In the genomic region with DNA sequence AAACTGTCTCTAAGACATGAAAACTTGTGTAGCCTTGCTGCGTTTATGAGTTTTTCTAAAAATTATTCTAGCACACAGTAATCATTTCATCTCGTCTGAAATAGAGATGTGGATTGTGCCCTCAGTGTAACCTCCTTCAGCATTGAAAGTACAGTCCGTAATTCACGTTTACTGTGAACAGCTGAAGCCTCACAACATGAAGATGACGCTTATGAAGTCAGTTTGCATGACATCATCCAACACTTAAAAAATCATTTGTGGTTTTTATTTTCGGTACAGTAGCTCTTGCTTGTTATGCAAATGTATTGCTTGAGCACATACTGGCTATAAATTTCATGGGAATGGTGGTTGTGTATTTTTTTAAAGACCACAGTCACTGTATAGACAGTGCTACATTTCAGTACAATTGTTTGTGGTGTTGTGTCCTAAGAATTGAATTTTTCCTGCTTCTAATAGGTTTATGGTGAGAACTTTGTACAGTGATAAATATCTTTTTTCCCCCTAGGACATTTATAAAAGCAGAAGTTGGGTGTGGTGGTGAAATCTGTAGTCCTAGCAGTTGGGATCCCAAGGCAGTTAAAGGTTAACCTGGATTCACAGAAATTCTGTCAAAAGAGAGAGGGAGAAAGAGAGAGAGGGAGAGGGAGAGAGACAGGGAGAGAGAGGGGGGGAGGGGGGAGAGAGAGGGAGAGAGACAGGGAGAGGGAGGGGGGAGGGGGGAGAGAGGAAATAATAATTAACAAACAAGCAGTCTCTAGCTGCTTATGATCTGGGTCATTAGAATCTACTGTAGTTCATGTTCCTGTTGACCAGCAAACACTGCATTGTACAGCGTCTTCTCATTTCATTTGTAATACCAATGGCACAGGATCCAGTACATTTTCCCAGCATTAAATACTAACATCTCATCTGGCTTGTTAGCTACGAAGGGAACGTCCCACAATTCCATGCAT, we compare ENCODE assay signal across 14 mouse cellular contexts.
"Had no signal": no experiment of that assay in that cellular context is flagged by ENCODE, and none has a peak within 500 bp of the region (broad histone marks: within the 10 kb centered on the region; RNA-seq: fewer than 3 reads in every experiment).

No protein-coding gene starts in this region.

- H3K36me3 ChIP-seq: limb, embryonic 12.5 days; midbrain, embryonic 12.5 days; neural tube, embryonic 13.5 days had no signal

- H3K27me3 ChIP-seq: limb, embryonic 12.5 days; midbrain, embryonic 12.5 days; neural tube, embryonic 13.5 days had no signal

- H3K9me3 ChIP-seq: limb, embryonic 12.5 days; midbrain, embryonic 12.5 days; neural tube, embryonic 13.5 days had no signal

- H3K4me3 ChIP-seq: layer of hippocampus, adult 2 months; limb, embryonic 12.5 days; midbrain, embryonic 12.5 days; neural tube, embryonic 13.5 days had no signal

- H3K4me2 ChIP-seq: limb, embryonic 12.5 days; lung, embryonic 14.5 days; midbrain, embryonic 12.5 days; neural tube, embryonic 13.5 days had no signal

- ATAC-seq: midbrain, embryonic 16.5 days had no signal

- H3K4me1 ChIP-seq: limb, embryonic 12.5 days; midbrain, embryonic 12.5 days; neural tube, embryonic 13.5 days had no signal

- H3K9ac ChIP-seq: limb, embryonic 12.5 days; liver, embryonic 14.5 days; lung, embryonic 14.5 days; midbrain, embryonic 12.5 days; neural tube, embryonic 13.5 days had no signal

- DNase-seq: kidney, adult 9 months; kidney, postnatal 36 days; liver; lung, embryonic 14.5 days; lung, postnatal 10 days; right cerebral cortex, postnatal 14 days; thymus, postnatal 36 days had no signal

- H3K27ac ChIP-seq: layer of hippocampus, adult 2 months; limb, embryonic 12.5 days; liver, embryonic 14.5 days; macrophage; midbrain, embryonic 12.5 days; neural tube, embryonic 13.5 days had no signal
